Mouse (Mus musculus): ENCODE data around the gene Dag1. TPM values are rescaled to one million over a fixed set of nuclear protein-coding genes. Genes with fewer than 3 reads are reported as not detected.

Gene Dag1
- polyA plus RNA-seq, 1 experiment = 17.2 TPM

DNA sequence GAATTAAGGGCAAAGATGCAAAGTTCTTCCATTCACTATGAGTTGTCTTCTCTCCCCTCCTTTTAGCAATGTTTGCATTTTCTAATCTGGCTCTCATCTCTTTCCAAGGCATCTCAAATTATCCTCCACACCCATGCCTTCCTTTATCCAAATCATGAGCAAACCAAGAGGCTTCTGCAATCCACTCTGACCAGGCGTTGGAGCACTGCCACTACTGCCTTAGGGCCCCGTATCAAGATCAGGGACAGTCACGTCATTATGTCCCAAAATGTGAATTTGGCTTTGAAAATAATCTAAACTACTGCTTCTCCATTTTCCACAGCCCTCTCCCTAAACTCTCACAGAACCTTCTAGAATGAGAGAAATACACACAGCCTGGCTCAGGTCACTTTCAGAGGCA lies 19.2 kb downstream of the Dag1 start:
- H3K27me3 ChIP-seq (ENCODE audit: control insufficient read depth, insufficient read depth, low read length) = no peaks in the 10 kb centered on the region
- H3K36me3 ChIP-seq (ENCODE audit: control insufficient read depth, insufficient read depth, low read length) = no peaks in the 10 kb centered on the region
- no peak overlapping the region for H3K4me3 ChIP-seq (ENCODE audit: control insufficient read depth, low read depth, low read length)
- H3K4me1 ChIP-seq (ENCODE audit: control insufficient read depth, insufficient read depth, low read length) = no peaks in the 10 kb centered on the region
- no peak overlapping the region for H3K27ac ChIP-seq (ENCODE audit: control insufficient read depth, insufficient read depth, low read depth, low read length)
- TF ChIP-seq CTCF (IDR thresholded peaks at IDR 0.05; ENCODE audit: control insufficient read depth, insufficient read depth, insufficient replicate concordance, low read depth, low read length) = no peak
- TF ChIP-seq POLR2A (IDR thresholded peaks at IDR 0.05; ENCODE audit: control insufficient read depth, low read depth, low read length) = no peak

DNA sequence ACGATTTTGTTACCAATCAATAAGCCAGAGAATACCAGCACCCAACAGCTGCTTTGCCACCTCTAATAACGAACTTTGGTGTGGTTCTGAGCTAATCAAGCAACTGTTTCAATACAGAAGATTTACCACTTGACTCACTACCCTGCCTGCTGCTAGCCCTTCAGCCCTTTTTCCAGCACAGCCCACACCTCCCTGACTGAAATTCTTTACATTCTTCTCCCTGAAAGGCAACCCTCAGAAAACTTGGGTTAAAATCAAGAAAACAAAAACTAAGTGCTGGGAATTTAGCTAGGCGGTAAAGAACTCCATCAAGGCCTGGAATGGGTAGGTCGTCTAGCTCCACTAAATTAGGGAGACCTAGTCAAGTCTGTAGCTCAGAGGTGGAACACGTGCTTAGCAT lies 23.8 kb downstream of the Dag1 start:
- no peak overlapping the region for H3K27ac ChIP-seq (ENCODE audit: control insufficient read depth, insufficient read depth, low read depth, low read length)
- no peaks in the 10 kb centered on the region for H3K36me3 ChIP-seq (ENCODE audit: control insufficient read depth, insufficient read depth, low read length)
- TF ChIP-seq CTCF (IDR thresholded peaks at IDR 0.05; ENCODE audit: control insufficient read depth, insufficient read depth, insufficient replicate concordance, low read depth, low read length) = no peak
- no peak for TF ChIP-seq POLR2A (IDR thresholded peaks at IDR 0.05; ENCODE audit: control insufficient read depth, low read depth, low read length)
- no peak overlapping the region for H3K4me3 ChIP-seq (ENCODE audit: control insufficient read depth, low read depth, low read length)
- H3K27me3 ChIP-seq (ENCODE audit: control insufficient read depth, insufficient read depth, low read length) = no peaks in the 10 kb centered on the region
- no peaks in the 10 kb centered on the region for H3K4me1 ChIP-seq (ENCODE audit: control insufficient read depth, insufficient read depth, low read length)

DNA sequence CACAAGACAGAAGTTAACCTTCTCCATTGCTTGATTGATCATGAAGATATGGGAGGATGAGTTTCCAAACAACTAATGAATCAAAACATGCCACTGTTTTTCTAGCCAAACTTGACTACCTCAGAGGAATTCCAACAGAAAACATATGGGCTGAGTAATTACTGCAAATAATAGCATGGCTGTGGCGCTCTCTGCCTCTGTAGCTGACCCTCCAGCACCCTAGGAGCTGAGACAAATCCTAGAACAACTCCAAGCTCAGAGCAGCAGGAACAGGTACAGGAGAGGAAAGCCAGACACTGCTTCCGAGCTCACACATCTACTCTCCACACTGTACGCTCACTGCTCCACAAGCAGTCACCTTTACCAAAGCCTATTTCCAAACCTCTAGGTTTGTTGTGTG lies 24.9 kb downstream of the Dag1 start:
- no peaks in the 10 kb centered on the region for H3K36me3 ChIP-seq (ENCODE audit: control insufficient read depth, insufficient read depth, low read length)
- H3K4me3 ChIP-seq (ENCODE audit: control insufficient read depth, low read depth, low read length) = no peak overlapping the region
- H3K4me1 ChIP-seq (ENCODE audit: control insufficient read depth, insufficient read depth, low read length) = no peaks in the 10 kb centered on the region
- H3K27ac ChIP-seq (ENCODE audit: control insufficient read depth, insufficient read depth, low read depth, low read length) = no peak overlapping the region
- no peaks in the 10 kb centered on the region for H3K27me3 ChIP-seq (ENCODE audit: control insufficient read depth, insufficient read depth, low read length)
- no peak for TF ChIP-seq POLR2A (IDR thresholded peaks at IDR 0.05; ENCODE audit: control insufficient read depth, low read depth, low read length)
- TF ChIP-seq CTCF (IDR thresholded peaks at IDR 0.05; ENCODE audit: control insufficient read depth, insufficient read depth, insufficient replicate concordance, low read depth, low read length) = no peak

- TF ChIP-seq POLR2A (IDR thresholded peaks at IDR 0.05; ENCODE audit: control insufficient read depth, low read depth, low read length) = no peak
- TF ChIP-seq CTCF (IDR thresholded peaks at IDR 0.05; ENCODE audit: control insufficient read depth, insufficient read depth, insufficient replicate concordance, low read depth, low read length) = no peak
- Histone ChIP-seq H3K4me1 (ENCODE audit: control insufficient read depth, insufficient read depth, low read length) (no peaks in the 10 kb centered on the region), H3K4me3 (ENCODE audit: control insufficient read depth, low read depth, low read length) (no peak overlapping the region), H3K27ac (ENCODE audit: control insufficient read depth, insufficient read depth, low read depth, low read length) (no peak overlapping the region), H3K36me3 (ENCODE audit: control insufficient read depth, insufficient read depth, low read length) (no peaks in the 10 kb centered on the region), H3K27me3 (ENCODE audit: control insufficient read depth, insufficient read depth, low read length) (no peaks in the 10 kb centered on the region)
Observed at GRCm38 (mm10) chr9:108238402-108238801, 25.4 kb downstream of the Dag1 start.

GRCm38 (mm10) chr9:108234682-108235081 lies 29.1 kb downstream of the Dag1 start:
- no peaks in the 10 kb centered on the region for H3K27me3 ChIP-seq (ENCODE audit: control insufficient read depth, insufficient read depth, low read length)
- H3K4me1 ChIP-seq (ENCODE audit: control insufficient read depth, insufficient read depth, low read length) = no peaks in the 10 kb centered on the region
- TF ChIP-seq CTCF (IDR thresholded peaks at IDR 0.05; ENCODE audit: control insufficient read depth, insufficient read depth, insufficient replicate concordance, low read depth, low read length) (no peak), POLR2A (IDR thresholded peaks at IDR 0.05; ENCODE audit: control insufficient read depth, low read depth, low read length) (no peak)
- H3K4me3 ChIP-seq (ENCODE audit: control insufficient read depth, low read depth, low read length) = no peak overlapping the region
- H3K36me3 ChIP-seq (ENCODE audit: control insufficient read depth, insufficient read depth, low read length) = no peaks in the 10 kb centered on the region
- H3K27ac ChIP-seq (ENCODE audit: control insufficient read depth, insufficient read depth, low read depth, low read length) = no peak overlapping the region

DNA sequence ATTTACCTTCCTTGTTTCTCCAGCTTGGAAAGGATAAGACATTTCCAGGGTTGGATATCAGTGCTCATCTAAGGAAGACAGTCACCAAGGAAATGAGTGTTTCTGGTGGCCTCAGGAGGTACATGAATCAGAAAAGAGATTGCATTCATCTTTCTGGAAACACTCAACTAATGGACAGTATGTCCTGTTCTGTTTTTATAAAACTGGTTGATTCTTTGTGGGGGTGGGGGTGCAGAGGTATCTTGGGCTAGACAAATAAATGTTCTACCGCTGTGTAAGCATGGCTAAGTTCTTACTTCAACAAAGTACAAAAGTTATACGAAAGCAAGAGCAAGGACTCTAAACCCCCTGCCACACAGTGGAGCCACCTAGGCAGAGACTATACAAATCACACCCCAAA lies 30.9 kb downstream of the Dag1 start:
- H3K27ac ChIP-seq (ENCODE audit: control insufficient read depth, insufficient read depth, low read depth, low read length) = no peak overlapping the region
- H3K27me3 ChIP-seq (ENCODE audit: control insufficient read depth, insufficient read depth, low read length) = no peaks in the 10 kb centered on the region
- no peak for TF ChIP-seq POLR2A (IDR thresholded peaks at IDR 0.05; ENCODE audit: control insufficient read depth, low read depth, low read length)
- TF ChIP-seq CTCF (IDR thresholded peaks at IDR 0.05; ENCODE audit: control insufficient read depth, insufficient read depth, insufficient replicate concordance, low read depth, low read length) = no peak
- H3K4me3 ChIP-seq (ENCODE audit: control insufficient read depth, low read depth, low read length) = no peak overlapping the region
- no peaks in the 10 kb centered on the region for H3K4me1 ChIP-seq (ENCODE audit: control insufficient read depth, insufficient read depth, low read length)
- H3K36me3 ChIP-seq (ENCODE audit: control insufficient read depth, insufficient read depth, low read length) = no peaks in the 10 kb centered on the region; the same call in 1 of the 2 replicates

DNA sequence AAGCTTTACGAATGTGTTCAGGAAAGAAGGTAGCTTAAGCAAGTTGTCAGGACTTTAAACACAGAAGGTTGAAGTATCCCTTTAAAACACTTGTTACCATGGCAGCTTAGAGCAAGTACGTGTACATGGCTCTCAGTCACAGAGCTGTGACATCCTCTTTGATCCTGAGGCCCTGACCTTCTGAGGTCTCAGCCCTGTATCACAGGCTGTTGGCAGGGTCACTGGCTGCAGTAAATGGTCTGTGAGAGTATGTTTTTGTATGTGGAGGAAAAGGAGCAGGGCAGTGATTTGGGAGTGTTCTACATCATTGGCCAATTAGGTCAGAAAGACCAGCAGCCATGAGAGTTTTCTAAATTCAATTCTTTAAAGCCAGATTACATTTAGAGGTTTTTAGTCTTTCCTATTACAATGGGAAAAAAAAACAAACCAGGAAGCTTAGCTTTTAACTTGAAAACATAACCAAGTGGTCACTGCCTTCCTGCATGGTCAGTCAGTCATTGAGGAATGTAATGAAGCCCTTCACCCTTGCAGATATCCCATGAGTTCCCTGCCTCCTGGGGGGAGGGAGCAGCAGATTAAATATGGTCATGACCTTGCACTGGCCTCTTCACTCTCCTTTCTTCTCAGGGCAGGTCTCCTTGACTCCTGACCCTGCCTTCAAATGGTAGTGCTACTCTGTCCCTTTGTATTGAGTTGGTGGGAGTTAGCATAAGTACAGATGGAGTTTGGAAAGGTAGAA lies 35.7 kb downstream of the Dag1 start:
- H3K27me3 ChIP-seq (ENCODE audit: control insufficient read depth, insufficient read depth, low read length) = no peaks in the 10 kb centered on the region
- TF ChIP-seq CTCF (IDR thresholded peaks at IDR 0.05; ENCODE audit: control insufficient read depth, insufficient read depth, insufficient replicate concordance, low read depth, low read length) (no peak), POLR2A (IDR thresholded peaks at IDR 0.05; ENCODE audit: control insufficient read depth, low read depth, low read length) (no peak)
- no peak overlapping the region for H3K27ac ChIP-seq (ENCODE audit: control insufficient read depth, insufficient read depth, low read depth, low read length)
- no peaks in the 10 kb centered on the region; the same call in 1 of the 2 replicates for H3K36me3 ChIP-seq (ENCODE audit: control insufficient read depth, insufficient read depth, low read length)
- no peak overlapping the region for H3K4me3 ChIP-seq (ENCODE audit: control insufficient read depth, low read depth, low read length)
- H3K4me1 ChIP-seq (ENCODE audit: control insufficient read depth, insufficient read depth, low read length) = no peaks in the 10 kb centered on the region

Data from testis, adult 2 months (tissue).